Mouse (Mus musculus): ENCODE results near the gene Olfr1030.
"Not testable (repeated sequence)": the region's sequence is repeated elsewhere in the genome, so short reads cannot be mapped to it uniquely, and the experiment has no call there.

Gene Olfr1030

GRCm38 (mm10) chr2:85978976-85979375 is at the start of gene Olfr1030:
TSS of gene Olfr1030 (plus strand) at chr2:85979276.
- no peak for DNase-seq

DNA sequence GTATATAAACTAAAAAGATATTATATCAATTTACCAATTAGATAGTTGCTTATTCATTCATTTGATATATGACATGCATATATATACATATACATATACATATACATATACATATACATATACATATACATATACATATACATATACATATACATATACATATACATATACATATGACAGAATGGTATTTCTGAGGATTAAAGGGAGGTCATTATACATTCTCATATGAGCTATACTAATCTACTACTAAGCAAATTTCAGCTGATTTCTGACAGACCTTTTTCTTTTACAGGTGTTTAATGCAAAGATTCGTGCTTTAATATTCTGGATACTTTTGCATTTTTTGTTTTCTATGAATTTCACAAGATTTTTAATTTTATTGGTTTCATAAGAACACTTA is 28.9 kb upstream of the Olfr1030 start, which contains the start of gene Olfr1028:
TSS of gene Olfr1028 (plus strand) at position 301 of the 400 bp plus-strand sequence.
- DNase-seq = no peak

DNA sequence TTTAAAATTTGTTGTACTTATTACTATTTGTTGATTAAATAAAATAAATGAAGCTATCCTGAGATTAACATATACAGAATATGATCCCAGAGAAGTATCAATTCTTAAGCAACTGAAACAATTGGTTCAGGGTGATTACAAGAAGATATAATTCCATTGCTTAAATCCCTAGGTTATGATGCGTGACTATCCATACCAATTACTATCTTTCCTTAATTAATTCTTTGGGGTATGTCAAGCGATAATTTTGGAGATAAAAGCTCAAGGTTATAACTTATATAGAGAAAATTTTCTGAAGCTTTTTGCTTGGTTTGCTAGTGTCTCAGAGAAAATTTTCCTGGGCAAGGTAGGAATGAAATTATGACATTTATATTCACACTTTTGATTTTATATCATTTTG is 5.5 kb upstream of the Olfr1030 start, which contains the start of gene Olfr1029:
TSS of gene Olfr1029 (plus strand) at position 301 of the 400 bp plus-strand sequence.
- no peak for DNase-seq

- no peak for DNase-seq
Measured at GRCm38 (mm10) chr2:85990004-85990403, 10.9 kb downstream of the Olfr1030 start, which contains the start of gene Olfr1031. TSS of gene Olfr1031 (plus strand) at chr2:85990304.

DNA sequence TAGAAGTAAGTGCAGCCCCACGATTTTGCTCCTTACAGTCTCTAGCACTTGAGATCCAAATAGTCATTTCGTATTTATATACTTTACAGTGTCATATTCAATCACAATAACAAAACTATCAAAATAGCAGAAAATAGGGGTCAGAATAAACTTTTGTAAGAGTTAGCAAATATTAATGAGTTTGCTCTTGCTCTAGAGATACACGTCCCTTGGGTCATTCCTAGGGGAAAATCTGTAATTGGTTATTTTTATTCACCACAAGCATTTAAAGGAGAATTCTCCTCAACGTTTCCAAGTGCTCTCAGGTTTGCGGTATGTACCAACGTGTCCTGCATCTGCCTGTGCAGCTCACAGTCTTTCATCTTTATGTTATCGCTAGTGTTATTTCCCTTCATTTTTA is 26.2 kb downstream of the Olfr1030 start, which contains the start of gene Olfr1032:
TSS of gene Olfr1032 (plus strand) at position 301 of the 400 bp plus-strand sequence.
- DNase-seq = no peak

DNA sequence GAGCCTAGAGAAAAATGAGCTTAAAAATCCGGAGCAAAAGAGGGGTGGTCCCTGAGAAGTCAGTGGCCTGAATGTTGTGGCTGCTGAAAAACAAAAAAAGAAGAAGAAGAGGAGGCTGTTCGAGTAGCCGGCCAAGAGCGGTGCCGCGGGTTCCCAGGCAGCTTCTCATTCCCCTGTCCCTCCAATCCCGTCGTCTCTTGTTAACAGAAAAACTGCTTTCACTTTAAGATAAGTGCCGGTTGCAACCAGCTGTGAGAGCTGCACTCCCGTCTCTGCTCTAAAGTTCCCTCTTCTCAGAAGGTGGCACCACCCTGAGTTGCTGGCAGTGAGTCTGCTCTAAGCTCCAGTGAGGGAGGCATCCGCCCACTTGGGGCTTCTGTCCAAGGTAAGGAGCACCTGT is 41.3 kb downstream of the Olfr1030 start, which contains the start of gene Olfr1033:
TSS of gene Olfr1033 (plus strand) at position 228 of the 400 bp plus-strand sequence.
- DNase-seq = not testable (repeated sequence)

GRCm38 (mm10) chr2:86021518-86021917 is 42.4 kb downstream of the Olfr1030 start:
- not testable (repeated sequence) for DNase-seq
